Mouse (Mus musculus): ENCODE measurements at regions not wholly inside any gene's neighbourhood (a gene's known extent, or its start where the extent isn't known, plus 50 kb on each side); places are given as distances from the start of the nearest gene placed in this dataset.

DNA sequence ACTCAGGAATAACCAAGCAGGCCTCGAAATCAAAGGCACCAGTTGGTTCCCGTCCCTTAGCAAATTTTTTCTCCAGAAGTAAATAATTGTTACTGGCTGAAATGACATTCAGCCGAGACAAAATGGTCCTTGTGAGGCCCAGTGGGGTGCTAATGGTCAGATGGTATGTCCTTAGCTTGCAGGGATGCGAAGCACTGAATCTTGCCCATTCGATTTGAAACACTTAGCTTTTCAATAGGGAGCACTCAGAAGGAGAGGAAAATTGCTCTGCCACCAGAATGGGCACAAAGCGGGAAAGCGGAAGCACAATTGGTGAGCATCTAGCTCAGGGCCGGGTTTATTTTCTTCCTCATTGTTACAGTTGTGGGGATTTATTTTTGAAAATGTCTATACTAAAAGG is 262.1 kb downstream of the Rnf144a start:
- in situ Hi-C loops (cut with MboI; ENCODE audit: low sequenced_read_pairs in 2 of 2, unreplicated experiment in 2 of 2), result no loop called here
- no peak for DNase-seq (ENCODE audit: low read depth, low spot score)
- Histone ChIP-seq H3K27ac (ENCODE audit: insufficient read depth, low read depth, low read length, poor library complexity, severe bottlenecking) (no peak overlapping the region), H3K9me3 (ENCODE audit: control insufficient read depth, insufficient read depth, low read depth, low read length) (no peaks in the 10 kb centered on the region), H3K36me3 (ENCODE audit: control insufficient read depth, insufficient read depth, low read length, poor library complexity, severe bottlenecking) (no peaks in the 10 kb centered on the region), H3K4me3 (ENCODE audit: insufficient read depth in 1 of 2, low read depth in 1 of 2, low read length in 2 of 2, poor library complexity in 1 of 2, severe bottlenecking in 1 of 2) (no peak overlapping the region), H3K4me1 (ENCODE audit: control insufficient read depth in 2 of 2, insufficient read depth in 2 of 2, low read length in 2 of 2, poor library complexity in 1 of 2) (no peaks in the 10 kb centered on the region), H3K9ac (ENCODE audit: insufficient read depth, low read depth, low read length, poor library complexity, severe bottlenecking) (no peak overlapping the region)
- TF ChIP-seq ZC3H11A (IDR thresholded peaks at IDR 0.05; ENCODE audit: borderline replicate concordance, low read depth, low read length), result no peak
- no peak for TF ChIP-seq MAFK (IDR thresholded peaks at IDR 0.05; ENCODE audit: insufficient read depth, low read depth, low read length)
- no peak for TF ChIP-seq ZNF384 (IDR thresholded peaks at IDR 0.05; ENCODE audit: low read depth, low read length)
- TF ChIP-seq HCFC1 (IDR thresholded peaks at IDR 0.05; ENCODE audit: borderline replicate concordance, insufficient read depth, low read length), result no peak

DNA sequence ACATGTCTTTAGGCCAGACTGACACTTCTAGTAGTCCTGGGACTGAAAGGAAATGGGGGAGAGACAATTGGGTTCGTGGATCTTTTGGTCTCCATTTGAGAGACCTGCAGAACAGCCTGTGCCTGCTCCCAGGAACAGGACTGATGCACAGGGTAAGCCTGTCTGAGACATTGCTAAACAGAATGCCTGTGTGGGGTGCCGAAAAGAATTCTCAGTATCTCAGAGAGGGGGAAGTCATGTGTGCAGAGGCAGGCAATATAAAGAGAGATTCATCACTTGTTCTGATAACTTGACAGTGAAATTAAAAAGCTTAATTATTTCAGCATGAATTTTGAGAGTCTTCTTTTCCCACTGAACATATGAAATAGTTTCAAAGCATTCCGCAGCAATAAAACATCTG is 268.7 kb downstream of the Rnf144a start:
- TF ChIP-seq MAFK (IDR thresholded peaks at IDR 0.05; ENCODE audit: insufficient read depth, low read depth, low read length), result no peak
- no peak for TF ChIP-seq ZC3H11A (IDR thresholded peaks at IDR 0.05; ENCODE audit: borderline replicate concordance, low read depth, low read length)
- no peak for TF ChIP-seq CHD2 (IDR thresholded peaks at IDR 0.05; ENCODE audit: low read depth, low read length)
- no peak for TF ChIP-seq HCFC1 (IDR thresholded peaks at IDR 0.05; ENCODE audit: borderline replicate concordance, insufficient read depth, low read length)
- TF ChIP-seq ZNF384 (IDR thresholded peaks at IDR 0.05; ENCODE audit: low read depth, low read length), result no peak
- DNase-seq (ENCODE audit: low read depth, low spot score), result no peak
- no peaks in the 10 kb centered on the region for H3K9me3 ChIP-seq (ENCODE audit: control insufficient read depth, insufficient read depth, low read depth, low read length)

GRCm38 (mm10) chr12:26145085-26145714 is 269.9 kb downstream of the Rnf144a start:
- Histone ChIP-seq H3K9ac (ENCODE audit: insufficient read depth, low read depth, low read length, poor library complexity, severe bottlenecking) (no peak overlapping the region), H3K27ac (ENCODE audit: insufficient read depth, low read depth, low read length, poor library complexity, severe bottlenecking) (no peak overlapping the region), H3K9me3 (ENCODE audit: control insufficient read depth, insufficient read depth, low read depth, low read length) (no peaks in the 10 kb centered on the region), H3K36me3 (ENCODE audit: control insufficient read depth, insufficient read depth, low read length, poor library complexity, severe bottlenecking) (no peaks in the 10 kb centered on the region), H3K4me1 (ENCODE audit: control insufficient read depth in 2 of 2, insufficient read depth in 2 of 2, low read length in 2 of 2, poor library complexity in 1 of 2) (no peaks in the 10 kb centered on the region), H3K4me3 (ENCODE audit: insufficient read depth in 1 of 2, low read depth in 1 of 2, low read length in 2 of 2, poor library complexity in 1 of 2, severe bottlenecking in 1 of 2) (no peak overlapping the region)
- no peak for DNase-seq (ENCODE audit: low read depth, low spot score)
- in situ Hi-C loops (cut with MboI; ENCODE audit: low sequenced_read_pairs in 2 of 2, unreplicated experiment in 2 of 2), result no loop called here
- TF ChIP-seq ZC3H11A (IDR thresholded peaks at IDR 0.05; ENCODE audit: borderline replicate concordance, low read depth, low read length), result no peak
- no peak for TF ChIP-seq HCFC1 (IDR thresholded peaks at IDR 0.05; ENCODE audit: borderline replicate concordance, insufficient read depth, low read length)
- no peak for TF ChIP-seq ZNF384 (IDR thresholded peaks at IDR 0.05; ENCODE audit: low read depth, low read length)
- no peak for TF ChIP-seq MAFK (IDR thresholded peaks at IDR 0.05; ENCODE audit: insufficient read depth, low read depth, low read length)
- no peak for TF ChIP-seq CHD2 (IDR thresholded peaks at IDR 0.05; ENCODE audit: low read depth, low read length)

More for the DNA sequence above, 268.7 kb downstream of the Rnf144a start:
- no peak overlapping the region for H3K4me3 ChIP-seq (ENCODE audit: insufficient read depth in 1 of 2, low read depth in 1 of 2, low read length in 2 of 2, poor library complexity in 1 of 2, severe bottlenecking in 1 of 2)
- no peaks in the 10 kb centered on the region for H3K36me3 ChIP-seq (ENCODE audit: control insufficient read depth, insufficient read depth, low read length, poor library complexity, severe bottlenecking)
- in situ Hi-C loops (cut with MboI; ENCODE audit: low sequenced_read_pairs in 2 of 2, unreplicated experiment in 2 of 2), result no loop called here
- no peaks in the 10 kb centered on the region for H3K4me1 ChIP-seq (ENCODE audit: control insufficient read depth in 2 of 2, insufficient read depth in 2 of 2, low read length in 2 of 2, poor library complexity in 1 of 2)
- H3K27ac ChIP-seq (ENCODE audit: insufficient read depth, low read depth, low read length, poor library complexity, severe bottlenecking), result no peak overlapping the region
- no peak overlapping the region for H3K9ac ChIP-seq (ENCODE audit: insufficient read depth, low read depth, low read length, poor library complexity, severe bottlenecking)

- no peak for DNase-seq (ENCODE audit: low read depth, low spot score)
- Histone ChIP-seq H3K36me3 (ENCODE audit: control insufficient read depth, insufficient read depth, low read length, poor library complexity, severe bottlenecking) (no peaks in the 10 kb centered on the region), H3K9ac (ENCODE audit: insufficient read depth, low read depth, low read length, poor library complexity, severe bottlenecking) (no peak overlapping the region), H3K4me1 (ENCODE audit: control insufficient read depth in 2 of 2, insufficient read depth in 2 of 2, low read length in 2 of 2, poor library complexity in 1 of 2) (no peaks in the 10 kb centered on the region), H3K4me3 (ENCODE audit: insufficient read depth in 1 of 2, low read depth in 1 of 2, low read length in 2 of 2, poor library complexity in 1 of 2, severe bottlenecking in 1 of 2) (no peak overlapping the region), H3K27ac (ENCODE audit: insufficient read depth, low read depth, low read length, poor library complexity, severe bottlenecking) (no peak overlapping the region), H3K9me3 (ENCODE audit: control insufficient read depth, insufficient read depth, low read depth, low read length) (no peaks in the 10 kb centered on the region)
- TF ChIP-seq ZNF384 (IDR thresholded peaks at IDR 0.05; ENCODE audit: low read depth, low read length), result no peak
- no peak for TF ChIP-seq MAFK (IDR thresholded peaks at IDR 0.05; ENCODE audit: insufficient read depth, low read depth, low read length)
- in situ Hi-C loops (cut with MboI; ENCODE audit: low sequenced_read_pairs in 2 of 2, unreplicated experiment in 2 of 2), result no loop called here
Measured at GRCm38 (mm10) chr12:26144616-26145015, 270.4 kb downstream of the Rnf144a start.

- TF ChIP-seq ZNF384 (IDR thresholded peaks at IDR 0.05; ENCODE audit: low read depth, low read length) (no peak), CHD2 (IDR thresholded peaks at IDR 0.05; ENCODE audit: low read depth, low read length) (no peak), MAFK (IDR thresholded peaks at IDR 0.05; ENCODE audit: insufficient read depth, low read depth, low read length) (no peak), ZC3H11A (IDR thresholded peaks at IDR 0.05; ENCODE audit: borderline replicate concordance, low read depth, low read length) (no peak), HCFC1 (IDR thresholded peaks at IDR 0.05; ENCODE audit: borderline replicate concordance, insufficient read depth, low read length) (no peak)
- Histone ChIP-seq H3K27ac (ENCODE audit: insufficient read depth, low read depth, low read length, poor library complexity, severe bottlenecking) (no peak overlapping the region), H3K9me3 (ENCODE audit: control insufficient read depth, insufficient read depth, low read depth, low read length) (no peaks in the 10 kb centered on the region), H3K4me1 (ENCODE audit: control insufficient read depth in 2 of 2, insufficient read depth in 2 of 2, low read length in 2 of 2, poor library complexity in 1 of 2) (no peaks in the 10 kb centered on the region), H3K9ac (ENCODE audit: insufficient read depth, low read depth, low read length, poor library complexity, severe bottlenecking) (no peak overlapping the region), H3K4me3 (ENCODE audit: insufficient read depth in 1 of 2, low read depth in 1 of 2, low read length in 2 of 2, poor library complexity in 1 of 2, severe bottlenecking in 1 of 2) (no peak overlapping the region), H3K36me3 (ENCODE audit: control insufficient read depth, insufficient read depth, low read length, poor library complexity, severe bottlenecking) (no peaks in the 10 kb centered on the region)
- in situ Hi-C loops (cut with MboI; ENCODE audit: low sequenced_read_pairs in 2 of 2, unreplicated experiment in 2 of 2), result no loop called here
- DNase-seq (ENCODE audit: low read depth, low spot score), result no peak
Measured at GRCm38 (mm10) chr12:26143411-26143810, 271.6 kb downstream of the Rnf144a start.
